Mouse (Mus musculus) kidney, adult 18-20 months (tissue): ENCODE data around the gene Brat1.

Experiments
- DNase-seq: peaks from one replicate; pipeline ENCODE4 v3.0.0; 2021

The Brat1 gene

GRCm38 (mm10) chr5:140702103-140702513, 2.7 kb upstream of the Brat1 start, which contains the start of gene Iqce:
TSS of gene Iqce (minus strand) at chr5:140702378.
- peak; percentile 96 for DNase-seq

DNA sequence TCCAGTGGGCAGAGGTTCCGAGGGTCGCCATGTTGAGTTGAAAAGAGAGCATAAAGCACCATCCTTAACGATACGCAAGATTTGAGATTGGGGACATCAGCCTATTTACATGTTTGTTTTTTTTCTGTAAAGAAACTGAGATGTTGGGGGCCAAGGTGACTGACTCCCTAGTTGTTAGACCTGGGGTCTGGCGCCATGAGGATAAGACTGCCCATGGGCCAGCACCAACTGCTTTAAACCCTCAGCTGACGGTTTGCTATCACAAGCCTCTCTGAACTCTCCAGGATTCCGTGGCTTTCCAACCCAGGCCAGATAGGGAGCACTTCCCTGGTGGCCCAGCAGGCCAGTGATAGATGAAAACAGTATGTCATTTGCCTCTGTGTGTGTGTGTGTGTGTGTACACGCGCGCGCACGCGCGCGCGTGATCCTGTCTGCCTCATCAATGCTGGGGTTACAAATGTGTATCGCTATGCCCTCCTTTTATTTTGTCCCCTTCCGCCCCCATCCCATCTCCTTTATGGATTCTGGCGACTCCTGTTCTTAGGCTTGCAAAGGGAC, 2.1 kb upstream of the Brat1 start:
- peak; percentile 8 for DNase-seq

- no peak for DNase-seq
Measured at GRCm38 (mm10) chr5:140703480-140704377, 1.1 kb upstream of the Brat1 start.

DNA sequence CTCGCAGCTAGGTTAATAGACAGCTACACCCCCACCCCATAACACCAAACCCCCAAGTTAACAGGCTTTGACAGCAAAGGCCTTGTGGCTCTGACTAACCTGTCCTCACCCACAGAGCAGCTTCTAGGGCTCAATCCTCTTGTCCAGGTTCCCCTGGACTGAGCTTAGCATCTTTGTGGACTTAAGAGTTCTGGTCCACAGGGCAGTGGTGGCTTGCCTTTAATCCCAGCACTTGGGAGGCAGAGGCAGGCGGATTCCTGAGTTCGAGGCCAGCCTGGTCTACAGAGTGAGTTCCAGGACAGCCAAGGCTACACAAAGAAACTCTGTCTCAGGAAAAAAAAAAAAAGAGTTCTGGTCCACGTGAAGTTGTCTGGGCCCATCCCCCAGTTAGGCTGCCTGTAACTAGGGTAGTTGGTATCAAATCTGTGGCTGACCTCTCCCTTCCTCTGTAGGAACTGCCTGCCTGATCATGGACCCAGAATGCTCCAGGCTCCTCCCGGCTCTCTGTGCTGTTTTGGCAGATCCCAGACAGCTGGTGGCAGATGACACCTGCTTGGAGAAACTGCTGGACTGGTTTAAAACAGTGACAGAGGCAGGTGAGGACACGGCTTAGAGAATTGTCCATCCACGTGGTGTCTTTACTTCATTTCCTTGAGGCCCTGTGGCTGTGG, 825 bp downstream of the Brat1 start:
- DNase-seq = no peak

DNA sequence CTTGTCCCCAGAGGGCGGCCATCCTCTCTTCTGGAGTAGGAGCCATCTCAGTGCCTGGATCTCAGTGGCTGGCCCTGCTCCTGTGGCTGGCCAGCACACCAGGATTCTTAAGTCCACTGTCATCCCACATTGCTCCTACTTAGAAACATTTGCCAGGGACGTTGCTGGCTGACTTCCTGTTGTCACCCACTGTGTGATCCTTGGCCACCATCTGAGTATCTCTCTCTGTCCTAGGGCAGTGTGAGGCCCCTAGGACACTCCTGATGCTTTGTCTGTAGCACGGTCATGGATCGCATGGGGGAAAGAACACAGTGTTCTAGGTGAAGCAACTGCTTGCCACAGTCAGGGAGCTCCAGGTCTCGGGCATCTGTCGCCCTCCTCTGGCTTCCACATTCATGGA, 5.5 kb downstream of the Brat1 start:
- DNase-seq = no peak

DNA sequence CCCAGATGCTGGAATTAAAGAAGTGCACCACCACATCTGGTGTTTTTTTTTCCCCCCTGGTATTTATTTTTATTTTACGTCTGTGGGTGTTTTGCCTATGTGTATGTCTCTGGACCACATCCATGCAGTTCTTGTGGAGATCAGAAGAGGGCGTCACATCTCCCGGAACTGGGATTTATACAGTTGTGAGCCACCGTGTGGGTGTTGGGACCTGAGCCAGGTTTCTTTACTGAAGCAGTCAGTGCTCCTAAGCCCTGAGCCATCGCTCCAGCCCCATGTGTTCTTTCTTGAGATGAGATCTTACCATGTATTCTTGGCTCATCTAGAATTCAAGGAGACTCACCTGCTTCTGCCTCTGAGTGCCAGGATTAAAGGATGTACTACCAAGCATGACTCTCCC, 6.2 kb downstream of the Brat1 start:
- no peak for DNase-seq

DNA sequence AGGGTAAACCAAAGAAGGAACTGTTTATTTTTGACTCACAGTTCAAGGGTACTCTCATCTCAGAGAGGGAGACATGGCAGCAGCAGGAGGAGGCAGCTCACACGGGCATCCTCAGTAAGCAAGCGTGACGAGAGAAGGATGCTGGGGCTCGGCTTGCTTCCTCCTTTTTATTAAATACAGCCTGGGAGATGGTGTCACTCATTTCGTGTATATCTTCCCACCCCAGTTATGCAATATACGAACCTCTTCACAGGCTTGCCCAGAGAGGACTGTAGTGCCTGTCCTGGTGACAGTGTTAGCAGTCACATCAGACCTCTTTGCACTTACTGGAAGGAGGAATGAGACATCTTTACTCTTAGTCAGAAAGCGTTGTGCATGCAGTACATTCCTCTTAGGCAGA, 16.0 kb downstream of the Brat1 start:
- DNase-seq = no peak

DNA sequence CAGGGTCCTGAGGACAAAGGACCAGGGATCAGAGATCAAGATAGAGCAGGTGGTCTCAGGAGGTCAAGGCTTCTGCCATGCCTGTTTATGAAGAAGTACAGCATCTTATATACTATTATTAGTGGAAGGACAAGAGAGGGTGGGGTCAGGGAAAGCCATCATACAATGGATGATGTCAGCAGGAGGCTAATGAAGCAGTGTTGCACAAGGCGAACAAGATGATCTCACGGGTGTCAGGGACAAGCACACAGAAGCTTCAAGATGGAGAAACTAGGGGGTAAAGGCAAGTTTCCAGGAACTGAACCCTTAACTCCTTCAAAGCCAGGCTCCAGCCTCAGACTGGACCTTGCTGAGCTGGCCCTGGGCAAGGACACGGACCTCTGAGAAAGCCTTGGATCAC, 17.3 kb downstream of the Brat1 start:
- DNase-seq = no peak

- no peak for DNase-seq
Measured at GRCm38 (mm10) chr5:140723822-140724221, 19.0 kb downstream of the Brat1 start, which contains the start of gene Amz1. TSS of gene Amz1 (plus strand) at chr5:140724127.

DNA sequence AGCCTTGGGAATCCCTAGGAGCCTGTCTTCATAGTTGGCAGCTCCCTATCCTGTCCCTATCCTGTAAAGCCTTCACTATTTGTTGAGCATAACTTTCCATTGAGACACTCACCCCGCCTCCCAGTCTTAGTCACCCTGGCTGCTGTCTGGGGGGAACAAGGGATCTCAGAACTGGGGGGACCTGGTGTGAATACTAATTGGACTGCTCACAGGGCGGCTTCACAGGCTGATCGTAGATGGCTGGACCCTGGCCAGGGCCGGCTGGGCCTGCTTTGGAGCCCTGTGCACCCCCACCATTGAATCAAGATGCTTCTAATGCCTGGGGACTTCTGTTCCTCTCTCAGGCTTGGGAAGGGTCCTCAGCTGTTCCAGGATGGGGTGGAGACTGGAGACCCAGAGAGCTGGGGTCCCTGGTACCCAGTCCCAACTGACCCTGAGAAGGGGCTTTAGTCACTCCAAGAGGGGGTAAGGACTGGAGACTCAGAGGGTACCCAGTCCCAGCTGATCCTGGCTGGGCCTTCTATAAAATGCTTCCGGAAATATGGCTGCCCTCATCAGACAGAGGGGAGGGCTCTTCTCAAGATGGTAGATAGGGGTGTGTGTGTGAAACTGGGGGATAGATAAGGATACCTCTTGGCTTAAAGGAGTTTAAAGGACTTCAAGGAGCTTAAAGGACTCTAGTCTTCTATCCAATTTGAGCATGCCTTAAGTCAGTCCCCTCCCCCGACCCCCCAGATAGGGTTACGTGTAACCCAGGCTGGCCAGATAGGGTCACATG, 21.4 kb downstream of the Brat1 start:
- no peak for DNase-seq

- DNase-seq = no peak
Measured at GRCm38 (mm10) chr5:140726946-140727740, 22.3 kb downstream of the Brat1 start.

- no peak for DNase-seq
Measured at GRCm38 (mm10) chr5:140731040-140731797, 26.4 kb downstream of the Brat1 start.

GRCm38 (mm10) chr5:140732195-140732594, 27.4 kb downstream of the Brat1 start:
- no peak for DNase-seq

DNA sequence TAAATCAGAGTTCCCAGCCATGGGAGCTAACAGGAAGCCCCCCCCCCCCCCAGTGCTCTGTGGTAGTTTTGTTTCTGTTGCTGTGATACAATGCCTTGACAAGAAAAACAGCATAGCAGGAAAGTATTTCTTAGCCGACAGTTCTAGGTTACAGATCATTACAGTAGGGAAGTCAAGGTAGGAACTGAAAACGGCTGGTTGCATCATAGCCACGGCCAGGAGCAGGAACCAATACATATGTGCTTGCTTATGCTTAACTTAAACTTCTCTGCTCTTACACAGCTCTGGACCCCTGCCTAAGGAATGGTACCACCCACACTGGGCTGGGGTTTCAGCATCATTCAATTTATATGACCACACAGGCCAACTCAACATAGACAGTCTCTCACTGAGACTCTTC, 28.5 kb downstream of the Brat1 start:
- no peak for DNase-seq

DNA sequence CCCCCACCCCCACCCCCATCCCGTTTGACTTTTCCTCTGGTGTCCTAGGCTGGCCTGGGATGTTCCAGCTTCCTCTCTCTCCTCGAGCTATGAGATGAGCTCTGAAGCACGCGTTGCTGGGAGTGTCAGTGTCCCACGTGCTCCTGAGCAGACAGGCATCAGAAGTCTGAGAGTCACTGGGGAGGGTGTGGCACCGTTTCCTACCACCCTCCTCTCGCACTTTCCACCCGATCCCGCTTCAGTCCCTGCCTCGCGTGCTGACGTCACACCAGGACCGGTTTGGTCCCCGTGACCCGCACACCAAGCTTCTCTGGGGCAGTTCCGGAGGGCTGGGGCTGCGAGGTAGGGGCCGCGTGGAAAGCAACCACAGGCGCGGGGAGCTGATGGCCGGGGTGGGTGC, 30.5 kb downstream of the Brat1 start:
- DNase-seq = no peak

GRCm38 (mm10) chr5:140736166-140736565, 31.4 kb downstream of the Brat1 start:
- no peak for DNase-seq

- DNase-seq = no peak
Measured at GRCm38 (mm10) chr5:140739813-140740212, 35.0 kb downstream of the Brat1 start.

DNA sequence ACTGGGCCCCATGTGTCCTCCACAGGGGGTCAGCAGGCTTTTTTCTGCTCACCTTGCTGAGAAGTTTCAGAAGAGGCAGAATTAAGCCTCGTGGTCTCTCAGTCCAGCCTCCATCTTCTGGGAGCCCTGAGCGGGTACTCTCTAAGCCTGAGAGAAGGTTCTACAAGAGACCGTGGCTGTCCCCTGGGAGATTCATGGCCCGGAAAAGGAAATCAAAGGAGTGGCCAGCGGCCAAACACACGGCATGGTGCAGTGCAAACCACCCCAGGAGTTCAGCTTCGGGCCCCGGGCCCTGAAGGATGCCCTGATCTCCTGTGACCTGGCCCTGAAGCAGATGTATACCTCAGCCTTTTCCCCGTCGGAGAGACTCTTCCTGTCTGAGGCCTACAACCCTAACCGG, 36.2 kb downstream of the Brat1 start:
- peak; percentile 48 for DNase-seq

DNA sequence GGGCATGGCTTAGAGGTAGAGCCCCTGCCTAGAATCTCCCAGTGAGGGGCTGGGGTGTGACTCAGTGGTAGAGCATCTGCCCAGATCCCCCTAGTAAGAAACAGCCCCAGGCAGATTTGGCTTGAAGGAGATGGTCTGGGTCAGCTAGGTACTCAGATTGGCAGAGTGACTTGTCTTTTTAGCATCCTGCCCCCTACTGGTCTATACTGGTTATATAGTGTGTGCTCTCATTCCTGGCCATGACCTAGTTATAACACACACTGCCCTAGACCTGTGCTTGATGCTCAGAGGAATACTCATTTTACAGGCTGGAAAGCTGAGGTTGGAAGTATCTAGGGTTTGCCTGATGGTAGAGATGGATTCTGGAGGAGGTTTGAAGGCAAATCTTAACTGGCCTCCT, 37.1 kb downstream of the Brat1 start:
- no peak for DNase-seq

- no peak for DNase-seq
Measured at GRCm38 (mm10) chr5:140743706-140744131, 38.9 kb downstream of the Brat1 start.

DNA sequence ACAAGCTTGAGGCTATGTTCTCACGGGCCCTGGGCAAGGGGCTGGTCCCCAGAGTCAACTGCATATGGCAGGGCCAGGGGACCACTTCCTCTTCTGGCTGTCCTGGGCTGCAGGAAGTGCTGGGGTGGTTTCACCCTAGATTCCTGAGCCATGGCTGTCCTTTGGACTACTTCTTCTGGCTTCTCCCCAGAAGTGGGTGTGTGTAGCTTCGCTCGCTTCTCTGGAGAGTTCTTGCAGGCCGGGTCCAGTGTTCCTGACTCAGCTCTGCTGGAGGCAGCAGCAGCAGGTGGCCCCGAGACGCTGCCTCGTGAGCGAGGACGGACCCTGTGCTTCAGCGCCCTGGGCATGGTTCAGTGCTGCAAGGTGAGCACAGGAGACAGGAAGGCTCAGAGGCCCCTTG, 43.6 kb downstream of the Brat1 start:
- DNase-seq = peak; percentile 72
